Mouse (Mus musculus) left cerebral cortex, postnatal 36 days (tissue): Measurements from ENCODE around the gene Olfr739. TPM values are rescaled to one million over a fixed set of nuclear protein-coding genes. Genes with fewer than 3 reads are reported as not detected.

Source experiments
- DNase-seq, 2 experiments: peaks; one replicate each; pipeline ENCODE4 v3.0.0; 2021 to 2022; ENCODE audit warnings: low spot score in 2 of 2, mixed read lengths in 1 of 2
- intact Hi-C: fragments of 180-260 bp; cut with DNase I; formaldehyde crosslinking; loops from one replicate; pipeline ENCODE4 v1.15.1; 2025
- total RNA-seq, 2 experiments: library from RNA; stranded (reverse); gene quantifications; 2 replicates each; pipeline ENCODE4 v1.2.3; 2021

Gene Olfr739
- total RNA-seq: not detected

GRCm38 (mm10) chr14:50418326-50418725 is at the start of gene Olfr739:
TSS of gene Olfr739 (plus strand) at chr14:50418626.
- no peak for DNase-seq
- intact Hi-C loops: no loop called here

- DNase-seq: no peak
- intact Hi-C loops: no loop called here
Observed at GRCm38 (mm10) chr14:50380863-50381262, 37.6 kb upstream of the Olfr739 start, which contains the start of gene Olfr736. TSS of gene Olfr736 (plus strand) at chr14:50381163.

DNA sequence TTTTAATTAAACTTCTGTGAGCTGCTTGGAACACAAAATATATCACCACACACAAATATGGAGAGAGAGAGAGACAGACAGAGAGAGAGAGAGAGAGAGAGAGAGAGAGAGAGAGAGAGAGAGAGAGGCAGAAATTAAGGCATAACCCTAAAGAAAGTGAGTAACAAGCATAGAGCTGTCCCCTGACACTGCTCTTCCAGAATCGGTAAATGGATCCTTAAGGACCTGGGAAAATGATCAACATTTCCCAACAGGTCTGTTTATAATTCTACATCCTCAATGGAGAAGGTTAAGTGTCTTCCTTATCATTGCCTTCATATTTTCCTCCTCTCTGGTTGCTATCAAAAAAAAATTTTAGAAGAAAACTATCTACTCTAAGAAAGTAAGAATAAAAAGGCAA is 11.2 kb upstream of the Olfr739 start, which contains the start of gene Olfr738:
Olfr738 (plus strand) TSS at position 301 of the 400 bp plus-strand sequence.
- intact Hi-C loops: no loop called here
- no peak for DNase-seq

GRCm38 (mm10) chr14:50445245-50445644 is 26.8 kb downstream of the Olfr739 start, which contains the start of gene Olfr740:
TSS of gene Olfr740 (plus strand) at chr14:50445545.
- DNase-seq: no peak
- intact Hi-C loops: no loop called here

DNA sequence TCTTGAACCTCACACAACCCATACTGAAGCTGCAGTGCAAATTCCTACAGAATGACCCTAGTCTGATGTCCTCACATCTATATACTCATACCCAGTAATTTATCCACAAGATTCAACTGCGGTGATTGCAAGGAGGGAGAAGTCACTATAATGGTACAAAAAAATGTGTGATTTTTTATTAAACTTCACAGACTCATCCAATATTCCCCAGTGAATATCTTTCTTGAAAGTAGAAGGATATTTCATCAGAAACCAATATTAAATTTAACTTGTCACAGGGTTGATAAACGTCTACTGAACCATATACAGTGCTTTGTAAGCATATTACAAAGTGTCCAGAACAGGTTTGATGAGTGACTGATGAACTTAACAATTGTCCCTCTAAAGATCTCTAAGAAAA is 54.0 kb downstream of the Olfr739 start, which contains the start of gene Olfr741:
Olfr741 (plus strand) TSS at position 301 of the 400 bp plus-strand sequence.
- intact Hi-C loops: no loop called here
- DNase-seq: no peak

Other genes starting within 250 kb of the Olfr739 start
- not detected for gene Olfr730, start 230.4 kb upstream of the Olfr739 start, total RNA-seq
- not detected for gene Olfr731, start 176.8 kb upstream of the Olfr739 start, total RNA-seq
- not detected for gene Olfr732, start 134.4 kb upstream of the Olfr739 start, total RNA-seq
- not detected for gene Olfr733, start 117.1 kb upstream of the Olfr739 start, total RNA-seq
- not detected for gene Olfr734, start 91.9 kb upstream of the Olfr739 start, total RNA-seq
- gene Olfr735, start 69.8 kb upstream of the Olfr739 start, total RNA-seq: not detected
- not detected for gene Tlr11, start 60.7 kb upstream of the Olfr739 start, total RNA-seq
- not detected for gene Olfr736, start 37.5 kb upstream of the Olfr739 start, total RNA-seq
- not detected for gene Olfr738, start 11.1 kb upstream of the Olfr739 start, total RNA-seq
- not detected for gene Olfr740, start 26.9 kb downstream of the Olfr739 start, total RNA-seq
- not detected for gene Olfr741, start 54.1 kb downstream of the Olfr739 start, total RNA-seq
- gene Olfr742, start 85.0 kb downstream of the Olfr739 start, total RNA-seq: not detected
- gene Olfr743, start 103.2 kb downstream of the Olfr739 start, total RNA-seq: not detected
- not detected for gene Olfr744, start 196.3 kb downstream of the Olfr739 start, total RNA-seq
- not detected for gene Olfr745, start 220.8 kb downstream of the Olfr739 start, total RNA-seq
- gene Olfr746, start 228.5 kb downstream of the Olfr739 start, total RNA-seq: not detected